In the genomic region with DNA sequence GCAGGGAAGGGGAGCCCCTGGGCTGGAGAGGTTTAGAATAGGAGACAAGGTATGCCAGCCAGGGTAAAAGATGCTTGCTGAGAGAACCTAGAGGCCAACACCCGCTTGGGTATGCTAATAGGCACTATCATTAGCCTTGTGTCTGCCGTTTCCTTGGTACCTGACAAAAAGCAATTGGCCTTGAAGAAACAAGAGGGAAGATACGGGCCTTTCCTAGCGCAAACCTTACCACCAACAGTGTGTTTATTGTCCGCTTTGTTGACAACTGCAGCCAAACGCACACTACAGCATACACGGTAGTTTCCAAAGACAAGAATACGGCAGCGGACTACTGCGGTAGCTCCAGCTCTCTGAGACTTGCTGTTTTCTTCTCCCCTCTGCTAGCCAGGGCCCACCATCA, we compare ENCODE assay signal across 27 mouse cellular contexts.
"Had no signal": no experiment of that assay in that cellular context is flagged by ENCODE, and none has a peak within 500 bp of the region (broad histone marks: within the 10 kb centered on the region; RNA-seq: fewer than 3 reads in every experiment).

No protein-coding gene starts in this region.

- H3K9me3 ChIP-seq: intestine, embryonic 15.5 days; liver, embryonic 13.5 days; liver, embryonic 15.5 days had no signal

- ATAC-seq: hindbrain, embryonic 16.5 days; inflammation-experienced regulatory T-cells, adult 6 months; intestine, embryonic 15.5 days; intestine, postnatal 0 days had no signal

- H3K27me3 ChIP-seq: heart, embryonic 13.5 days; heart, embryonic 15.5 days; intestine, embryonic 15.5 days; limb, embryonic 12.5 days had no signal

- H3K27ac ChIP-seq: hindbrain, embryonic 10.5 days; hindbrain, embryonic 12.5 days; hindbrain, embryonic 14.5 days; intestine, embryonic 15.5 days; limb, embryonic 10.5 days; limb, embryonic 12.5 days; liver, embryonic 13.5 days; liver, embryonic 15.5 days had no signal

- H3K9ac ChIP-seq: heart, embryonic 15.5 days; hindbrain, embryonic 12.5 days; hindbrain, embryonic 14.5 days; intestine, embryonic 15.5 days; limb, embryonic 12.5 days; liver, embryonic 13.5 days; liver, embryonic 15.5 days had no signal

- H3K4me3 ChIP-seq: gastrocnemius, adult 2 months; heart, embryonic 13.5 days; heart, embryonic 15.5 days; hindbrain, embryonic 10.5 days; hindbrain, embryonic 12.5 days; intestine, embryonic 15.5 days; left cerebral cortex, adult 2 months; limb, embryonic 10.5 days; limb, embryonic 12.5 days; liver, embryonic 13.5 days; liver, embryonic 15.5 days had no signal

- DNase-seq: gastrocnemius, adult 2 months; gastrocnemius, postnatal 10 days; gastrocnemius, postnatal 25 days; heart, postnatal 4 days; kidney, adult 18-20 months; kidney, adult 8-10 months; kidney, postnatal 10 days; kidney, postnatal 25 days; kidney, postnatal 4 days; layer of hippocampus, adult 9-11 months; liver; liver, embryonic 13.5 days had no signal

- H3K36me3 ChIP-seq: heart, embryonic 15.5 days; intestine, embryonic 15.5 days; liver, embryonic 13.5 days; liver, embryonic 15.5 days had no signal

- H3K4me1 ChIP-seq: limb, embryonic 10.5 days; limb, embryonic 12.5 days; liver, embryonic 13.5 days; liver, embryonic 15.5 days had no signal

- H3K4me2 ChIP-seq: heart, embryonic 11.5 days; hindbrain, embryonic 12.5 days; hindbrain, embryonic 14.5 days; intestine, embryonic 15.5 days; limb, embryonic 12.5 days; liver, embryonic 11.5 days; liver, embryonic 13.5 days; liver, embryonic 15.5 days had no signal
